In genomic region chr8:23563065-23564020, GRCm38 (mm10) we compare ENCODE assay signal across 10 mouse cellular contexts.
A peak's percentile ranks its signal among the peaks of the same experiment; 100 is the strongest.
DNase-seq lines count a peak whose midpoint lies in the region; ATAC-seq and TF ChIP-seq lines count a peak whose summit lies in the region.
"Had no signal": no experiment of that assay in that cellular context is flagged by ENCODE, and none has a peak within 500 bp of the region (broad histone marks: within the 10 kb centered on the region; RNA-seq: fewer than 3 reads in every experiment).

No protein-coding gene starts in this region.

- H3K9me3 ChIP-seq in lung, embryonic 16.5 days (ENCODE audit: control insufficient read depth, low read length): no peaks in the 10 kb centered on the region
- H3K9me3 ChIP-seq in forebrain, embryonic 15.5 days: no peaks in the 10 kb centered on the region
- H3K9me3 ChIP-seq in limb, embryonic 15.5 days: no peaks in the 10 kb centered on the region
- no peaks in the 10 kb centered on the region for H3K9me3 ChIP-seq in stomach, postnatal 0 days (ENCODE audit: control insufficient read depth, low read length)

- no peak overlapping the region for H3K27ac ChIP-seq in lung, embryonic 16.5 days (ENCODE audit: low read length)
- H3K27ac ChIP-seq in forebrain, embryonic 15.5 days (replicated peaks): no peak overlapping the region; the same call in 1 of the 2 replicates
- H3K27ac ChIP-seq in limb, embryonic 15.5 days: no peak overlapping the region
- H3K27ac ChIP-seq in stomach, postnatal 0 days (replicated peaks): no peak overlapping the region
- H3K27ac ChIP-seq: macrophage had no signal

- no peak overlapping the region for H3K9ac ChIP-seq in lung, embryonic 16.5 days (ENCODE audit: low read length)
- no peak overlapping the region for H3K9ac ChIP-seq in forebrain, embryonic 15.5 days (replicated peaks)
- no peak overlapping the region for H3K9ac ChIP-seq in limb, embryonic 15.5 days
- no peak overlapping the region for H3K9ac ChIP-seq in stomach, postnatal 0 days (ENCODE audit: low read length)

- H3K27me3 ChIP-seq in lung, embryonic 16.5 days (ENCODE audit: control insufficient read depth, insufficient read depth, low read depth, low read length): no peaks in the 10 kb centered on the region; the same call in 1 of the 2 replicates
- no peaks in the 10 kb centered on the region for H3K27me3 ChIP-seq in forebrain, embryonic 15.5 days
- H3K27me3 ChIP-seq in limb, embryonic 15.5 days: no peaks in the 10 kb centered on the region
- H3K27me3 ChIP-seq in stomach, postnatal 0 days (ENCODE audit: control insufficient read depth, insufficient read depth, low read length): no peaks in the 10 kb centered on the region

- no peak for TF ChIP-seq EP300 in stomach, postnatal 0 days (optimal IDR thresholded peaks at IDR 0.05)

- H3K4me1 ChIP-seq in lung, embryonic 16.5 days (replicated peaks; ENCODE audit: control insufficient read depth, insufficient read depth, low read length): no peaks in the 10 kb centered on the region
- H3K4me1 ChIP-seq in lung, adult 2 months (ENCODE audit: control insufficient read depth, insufficient read depth, low read length): no peaks in the 10 kb centered on the region
- H3K4me1 ChIP-seq in forebrain, embryonic 15.5 days: peaks cover 28% of the 10 kb centered on the region
- H3K4me1 ChIP-seq in limb, embryonic 15.5 days: peaks cover 5% of the 10 kb centered on the region; the same call in 1 of the 2 replicates
- H3K4me1 ChIP-seq in stomach, postnatal 0 days (replicated peaks; ENCODE audit: control insufficient read depth, insufficient read depth): no peaks in the 10 kb centered on the region

- no peaks in the 10 kb centered on the region for H3K36me3 ChIP-seq in lung, embryonic 16.5 days (ENCODE audit: control insufficient read depth, insufficient read depth, low read length)
- no peaks in the 10 kb centered on the region for H3K36me3 ChIP-seq in forebrain, embryonic 15.5 days
- H3K36me3 ChIP-seq in limb, embryonic 15.5 days: no peaks in the 10 kb centered on the region
- H3K36me3 ChIP-seq in stomach, postnatal 0 days (ENCODE audit: control insufficient read depth, insufficient read depth, low read length): no peaks in the 10 kb centered on the region

- ATAC-seq in lung, embryonic 16.5 days (ENCODE audit: low read depth): no peak
- ATAC-seq in forebrain, embryonic 15.5 days (replicated peaks): peak; percentile 68
- no peak for ATAC-seq in limb, embryonic 15.5 days (ENCODE audit: insufficient number of reproducible peaks, low FRiP score, low TSS enrichment, low read depth)
- ATAC-seq in stomach, postnatal 0 days (ENCODE audit: low FRiP score, low TSS enrichment): no peak

- peak overlapping the region; percentile 13 for H3K4me2 ChIP-seq in lung, embryonic 16.5 days (ENCODE audit: low read depth, low read length)
- peak overlapping the region; percentile 41 for H3K4me2 ChIP-seq in forebrain, embryonic 15.5 days (replicated peaks)
- peak overlapping the region; percentile 22; the same call in 1 of the 2 replicates for H3K4me2 ChIP-seq in limb, embryonic 15.5 days
- 0 out of 2 replicates have a peak overlapping the region, but pooled peaks have one; percentile 6 for H3K4me2 ChIP-seq in stomach, postnatal 0 days (replicated peaks; ENCODE audit: low read depth)

- 8% methylated on average over 17 of the region's 18 CpGs for WGBS in lung, embryonic 16.5 days
- WGBS in lung, adult 2 months: 8% methylated on average over 18 of the region's 18 CpGs
- 4% methylated on average over 18 of the region's 18 CpGs for WGBS in forebrain, embryonic 15.5 days
- WGBS in limb, embryonic 15.5 days: 5% methylated on average over 16 of the region's 18 CpGs
- WGBS in stomach, postnatal 0 days: 13% methylated on average over 18 of the region's 18 CpGs

- TF ChIP-seq POLR2A in lung, adult 2 months (IDR thresholded peaks at IDR 0.05; ENCODE audit: borderline replicate concordance, extremely low read depth, low read depth, low read length): no peak

- DNase-seq in lung, adult 2 months: no peak
- DNase-seq in stomach, postnatal 0 days (ENCODE audit: low spot score): peak; percentile 13
- DNase-seq in layer of hippocampus, postnatal 10 days (ENCODE audit: low spot score in 2 of 2): no peak
- no peak for DNase-seq in right cerebral cortex, postnatal 25 days
- no peak for DNase-seq in urinary bladder, postnatal 14 days (ENCODE audit: low spot score)
- DNase-seq: cerebellum, adult 8-10 months had no signal

- no peak overlapping the region for H3K4me3 ChIP-seq in lung, embryonic 16.5 days (ENCODE audit: low read length)
- H3K4me3 ChIP-seq in lung, adult 2 months (replicated peaks; ENCODE audit: extremely low read depth, low read depth, low read length): no peak overlapping the region
- H3K4me3 ChIP-seq in forebrain, embryonic 15.5 days: no peak overlapping the region
- peak overlapping the region; percentile 9; the same call in 1 of the 2 replicates for H3K4me3 ChIP-seq in limb, embryonic 15.5 days
- no peak overlapping the region for H3K4me3 ChIP-seq in stomach, postnatal 0 days (ENCODE audit: low read depth, low read length)

- no peak for TF ChIP-seq CTCF in lung, adult 2 months (IDR thresholded peaks at IDR 0.05; ENCODE audit: insufficient read depth, low read length)
- no peak for TF ChIP-seq CTCF in stomach, postnatal 0 days (IDR thresholded peaks at IDR 0.05; ENCODE audit: low read depth)
